Mouse (Mus musculus) bone marrow, adult 2 months (tissue): ENCODE data around the gene 2310079G19Rik.

Experiments
- CTCF ChIP-seq: fragments of 200-500 bp; IDR thresholded peaks from 2 replicates; pipeline ENCODE4 v1.5.1; 2011; ENCODE audit warnings: low read length, control low read depth; ENCODE audit not compliant: control insufficient read depth, insufficient read depth
- POLR2A ChIP-seq: fragments of 200-500 bp; IDR thresholded peaks from 2 replicates; pipeline ENCODE4 v1.6.1; 2011; ENCODE audit warnings: low read depth, mild to moderate bottlenecking, control low read depth, low read length, borderline replicate concordance; ENCODE audit not compliant: control insufficient read depth

DNA sequence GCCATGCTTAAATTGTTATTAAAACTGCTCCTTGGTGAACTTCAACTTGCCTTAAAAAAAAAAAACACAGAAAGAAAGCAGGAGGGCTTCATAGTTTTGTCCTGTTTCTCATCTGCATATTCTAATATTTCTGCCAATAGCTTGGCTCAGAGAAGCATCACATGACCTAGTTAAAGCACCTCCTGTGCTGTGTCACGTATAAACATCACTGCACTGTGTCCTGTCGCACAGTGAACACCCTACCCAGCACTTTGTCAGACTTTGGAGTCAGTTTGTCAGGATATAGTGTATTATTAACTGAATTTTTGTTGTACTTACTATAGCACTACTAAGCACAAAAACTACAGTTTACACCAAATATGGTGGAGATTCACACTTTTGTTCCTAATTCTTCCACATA, 24.5 kb upstream of the 2310079G19Rik start:
- TF ChIP-seq CTCF (no peak), POLR2A (no peak)
